Mouse (Mus musculus) heart, embryonic 11.5 days (tissue): ENCODE results near the gene Ewsr1. TPM values are rescaled to one million over a fixed set of nuclear protein-coding genes. Genes with fewer than 3 reads are reported as not detected.
"Not testable (repeated sequence)": the region's sequence is repeated elsewhere in the genome, so short reads cannot be mapped to it uniquely, and the experiment has no call there.

Experiments
- ATAC-seq: fragments of 200-750 bp; cut with Nextera tagmentation; replicated peaks from 2 replicates; pipeline ENCODE4 v1.8.0; 2017; ENCODE audit warnings: moderate library complexity; ENCODE audit not compliant: insufficient number of reproducible peaks, low FRiP score, low TSS enrichment
- H3K27ac ChIP-seq: fragments of 300-500 bp; sonication (generic); 2 replicates; pipeline ENCODE4 v1.5.1; 2014; ENCODE audit warnings: mild to moderate bottlenecking, low read depth, low read length
- H3K27me3 ChIP-seq: fragments of 300-500 bp; sonication (generic); 2 replicates; pipeline ENCODE4 v1.6.1; 2014; ENCODE audit warnings: mild to moderate bottlenecking, low read length, mixed read lengths; ENCODE audit not compliant: control insufficient read depth, insufficient read depth
- H3K36me3 ChIP-seq: fragments of 300-500 bp; sonication (generic); 2 replicates; pipeline ENCODE4 v1.6.1; 2014; ENCODE audit warnings: mild to moderate bottlenecking, low read length, moderate library complexity, mixed read lengths; ENCODE audit not compliant: control insufficient read depth, insufficient read depth
- H3K4me1 ChIP-seq: fragments of 300-500 bp; sonication (generic); 2 replicates; pipeline ENCODE4 v1.6.1; 2014; ENCODE audit warnings: low read length; ENCODE audit not compliant: control insufficient read depth, insufficient read depth
- H3K4me2 ChIP-seq: fragments of 300-500 bp; sonication (generic); 2 replicates; pipeline ENCODE4 v1.6.1; 2014; ENCODE audit warnings: mild to moderate bottlenecking, moderate library complexity
- H3K4me3 ChIP-seq: fragments of 300-500 bp; sonication (generic); 2 replicates; pipeline ENCODE4 v1.5.1; 2014; ENCODE audit warnings: low read depth, low read length
- H3K9ac ChIP-seq: fragments of 300-500 bp; sonication (generic); 2 replicates; pipeline ENCODE4 v1.6.1; 2014; ENCODE audit warnings: mild to moderate bottlenecking, low read depth, low read length, moderate library complexity
- H3K9me3 ChIP-seq: fragments of 300-500 bp; sonication (generic); replicated peaks from 2 replicates; pipeline ENCODE4 v1.6.1; 2016; ENCODE audit warnings: low read length; ENCODE audit not compliant: control insufficient read depth
- WGBS: fragments of 180-500 bp; shearing (Covaris S2); extraction: QIAGEN DNeasy Blood & Tissue Kit; methylation state at CpG from one replicate; pipeline ENCODE4 v1.1.7; 2014; ENCODE audit not compliant: insufficient replicate concordance; 5-methylcytosine and 5-hydroxymethylcytosine counted together
- polyA plus RNA-seq: library from polyadenylated mRNA; unstranded; fragments of >200 nt; fragmentation: Nextera tagmentation; extraction: Ambion mirVana; gene quantifications from 2 replicates; pipeline ENCODE4 v1.2.1, GENCODE M21; 2014

The Ewsr1 gene
- polyA plus RNA-seq, 1 experiment from 2014 or later, result 322 TPM

- no peak overlapping the region for H3K4me3 ChIP-seq
- H3K4me2 ChIP-seq, result no peak overlapping the region
- peaks cover 28% of the 10 kb centered on the region for H3K36me3 ChIP-seq
- no peak for ATAC-seq
- 53% methylated on average over 2 of the region's 2 CpGs for WGBS
- no peak overlapping the region for H3K9ac ChIP-seq
- no peak overlapping the region for H3K27ac ChIP-seq
- peaks cover 10% of the 10 kb centered on the region for H3K4me1 ChIP-seq
- H3K9me3 ChIP-seq, result no peaks in the 10 kb centered on the region
- no peaks in the 10 kb centered on the region for H3K27me3 ChIP-seq
Measured at GRCm38 (mm10) chr11:5091706-5092105, 7.4 kb downstream of the Ewsr1 start.

GRCm38 (mm10) chr11:5089147-5089546, 9.9 kb downstream of the Ewsr1 start:
- H3K9me3 ChIP-seq, result no peaks in the 10 kb centered on the region
- H3K27me3 ChIP-seq, result no peaks in the 10 kb centered on the region
- WGBS, result 88% methylated on average over 1 of the region's 1 CpGs
- no peak overlapping the region for H3K4me3 ChIP-seq
- no peak for ATAC-seq
- no peak overlapping the region for H3K27ac ChIP-seq
- H3K36me3 ChIP-seq, result peaks cover 47% of the 10 kb centered on the region
- no peak overlapping the region for H3K4me2 ChIP-seq
- no peak overlapping the region for H3K9ac ChIP-seq
- H3K4me1 ChIP-seq, result no peaks in the 10 kb centered on the region

- peaks cover 35% of the 10 kb centered on the region for H3K36me3 ChIP-seq
- WGBS, result 96% methylated on average over 4 of the region's 5 CpGs
- not testable (repeated sequence) for H3K4me1 ChIP-seq, H3K27me3 ChIP-seq, H3K4me2 ChIP-seq, H3K9ac ChIP-seq, H3K27ac ChIP-seq, H3K4me3 ChIP-seq, H3K9me3 ChIP-seq, ATAC-seq
Measured at GRCm38 (mm10) chr11:5076843-5077242, 22.2 kb downstream of the Ewsr1 start.

GRCm38 (mm10) chr11:5075760-5076159, 23.3 kb downstream of the Ewsr1 start:
- H3K36me3 ChIP-seq, result peaks cover 45% of the 10 kb centered on the region
- H3K27me3 ChIP-seq, result no peaks in the 10 kb centered on the region
- H3K9me3 ChIP-seq, result no peaks in the 10 kb centered on the region
- no peak overlapping the region for H3K27ac ChIP-seq
- H3K4me2 ChIP-seq, result no peak overlapping the region
- no peak overlapping the region for H3K9ac ChIP-seq
- ATAC-seq, result no peak
- no peaks in the 10 kb centered on the region for H3K4me1 ChIP-seq
- no peak overlapping the region for H3K4me3 ChIP-seq

GRCm38 (mm10) chr11:5074882-5075281, 24.2 kb downstream of the Ewsr1 start:
- no peak for ATAC-seq
- Histone ChIP-seq H3K27me3 (no peaks in the 10 kb centered on the region), H3K36me3 (peaks cover 46% of the 10 kb centered on the region), H3K27ac (no peak overlapping the region), H3K4me3 (no peak overlapping the region), H3K9ac (no peak overlapping the region), H3K4me1 (no peaks in the 10 kb centered on the region), H3K4me2 (no peak overlapping the region), H3K9me3 (no peaks in the 10 kb centered on the region)
- WGBS, result 83% methylated on average over 4 of the region's 4 CpGs

- peaks cover 10% of the 10 kb centered on the region for H3K27me3 ChIP-seq
- no peak overlapping the region for H3K4me2 ChIP-seq
- peaks cover 10% of the 10 kb centered on the region for H3K4me1 ChIP-seq
- H3K27ac ChIP-seq, result no peak overlapping the region
- no peak overlapping the region for H3K9ac ChIP-seq
- 85% methylated on average over 9 of the region's 9 CpGs for WGBS
- H3K9me3 ChIP-seq, result no peaks in the 10 kb centered on the region
- no peak overlapping the region for H3K4me3 ChIP-seq
- ATAC-seq, result no peak
- H3K36me3 ChIP-seq, result peaks cover 39% of the 10 kb centered on the region
Measured at GRCm38 (mm10) chr11:5068126-5068971, 30.7 kb downstream of the Ewsr1 start.

GRCm38 (mm10) chr11:5067063-5067462, 32.0 kb downstream of the Ewsr1 start:
- Histone ChIP-seq H3K9ac (no peak overlapping the region), H3K27ac (no peak overlapping the region), H3K9me3 (no peaks in the 10 kb centered on the region), H3K4me2 (no peak overlapping the region), H3K4me3 (no peak overlapping the region), H3K4me1 (peaks cover 14% of the 10 kb centered on the region), H3K27me3 (peaks cover 23% of the 10 kb centered on the region), H3K36me3 (peaks cover 28% of the 10 kb centered on the region)
- ATAC-seq, result no peak

GRCm38 (mm10) chr11:5065056-5065821, 33.8 kb downstream of the Ewsr1 start, which contains the start of gene Gas2l1:
TSS of gene Gas2l1 (minus strand) at chr11:5065327.
- no peaks in the 10 kb centered on the region for H3K9me3 ChIP-seq
- WGBS, result under 1% methylated on average over 42 of the region's 50 CpGs
- H3K4me3 ChIP-seq, result peak within 1 kb of the TSS; percentile 67
- peak within 1 kb of the TSS; percentile 30; the same call in 1 of the 2 replicates for H3K27ac ChIP-seq
- H3K36me3 ChIP-seq, result peaks cover 14% of the 10 kb centered on the region
- H3K9ac ChIP-seq, result peak within 1 kb of the TSS; percentile 79
- peak; percentile 80 for ATAC-seq
- peaks cover 41% of the 10 kb centered on the region for H3K27me3 ChIP-seq
- peak within 1 kb of the TSS; percentile 82 for H3K4me2 ChIP-seq
- H3K4me1 ChIP-seq, result peaks cover 25% of the 10 kb centered on the region
